8 mouse cellular contexts compared by ENCODE assay signal in genomic region chr19:4121097-4121805, GRCm38 (mm10). TPM values are rescaled to one million over a fixed set of nuclear protein-coding genes. Genes with fewer than 3 reads are reported as not detected.
DNase-seq lines count a peak whose midpoint lies in the region; ATAC-seq and TF ChIP-seq lines count a peak whose summit lies in the region.

No protein-coding gene starts in this region.

- peak; percentile 83 for ATAC-seq in forebrain, embryonic 15.5 days (replicated peaks)
- peak; percentile 71 for ATAC-seq in neutrophil, adult 5-6 weeks (ENCODE audit: extremely low read depth, insufficient number of reproducible peaks, low FRiP score, poor library complexity, severe bottlenecking)

- H3K9ac ChIP-seq in ES-E14 (ENCODE audit: insufficient read depth, low read depth, low read length, poor library complexity, severe bottlenecking) = peak overlapping the region; percentile 88
- H3K9ac ChIP-seq in forebrain, embryonic 15.5 days (replicated peaks) = peak overlapping the region; percentile 47

- peak overlapping the region; percentile 75 for H3K27ac ChIP-seq in ES-E14 (ENCODE audit: insufficient read depth, low read depth, low read length, poor library complexity, severe bottlenecking)
- peak overlapping the region; percentile 91 for H3K27ac ChIP-seq in forebrain, embryonic 15.5 days (replicated peaks)

- peak; percentile 93 for TF ChIP-seq POLR2A in lung, adult 2 months (IDR thresholded peaks at IDR 0.05; ENCODE audit: borderline replicate concordance, extremely low read depth, low read depth, low read length)

- no peaks in the 10 kb centered on the region for H3K27me3 ChIP-seq in forebrain, embryonic 15.5 days

- in situ Hi-C loops in ES-E14 (cut with MboI; ENCODE audit: low sequenced_read_pairs in 2 of 2, unreplicated experiment in 2 of 2) = no loop called here

- peak; percentile 96 for DNase-seq in ES-E14 (ENCODE audit: low read depth, low spot score)
- peak; percentile 98 for DNase-seq in cerebellum, adult 11-12 months
- peak; percentile 94 for DNase-seq in heart, postnatal 25 days (ENCODE audit: low spot score)
- peak; percentile 96 to 99 for DNase-seq in layer of hippocampus, adult 18-20 months (ENCODE audit: low spot score in 2 of 2)
- peak; percentile 98 for DNase-seq in lung, adult 2 months
- peak; percentile 97 to 99 for DNase-seq in thymus, adult 18-20 months

- H3K4me2 ChIP-seq in forebrain, embryonic 15.5 days (replicated peaks) = peak overlapping the region; percentile 49

- H3K4me1 ChIP-seq in ES-E14 (ENCODE audit: control insufficient read depth in 2 of 2, insufficient read depth in 2 of 2, low read length in 2 of 2, poor library complexity in 1 of 2) = peaks cover 0 to 4% of the 10 kb centered on the region in 2 experiments; a peak in 1 of 4 replicates
- peaks cover 16% of the 10 kb centered on the region for H3K4me1 ChIP-seq in forebrain, embryonic 15.5 days
- peaks cover 8% of the 10 kb centered on the region; the same call in 1 of the 2 replicates for H3K4me1 ChIP-seq in lung, adult 2 months (ENCODE audit: control insufficient read depth, insufficient read depth, low read length)

- H3K36me3 ChIP-seq in ES-E14 (ENCODE audit: control insufficient read depth, insufficient read depth, low read length, poor library complexity, severe bottlenecking) = no peaks in the 10 kb centered on the region; the same call in 1 of the 2 replicates
- peaks cover 4% of the 10 kb centered on the region; the same call in 1 of the 2 replicates for H3K36me3 ChIP-seq in forebrain, embryonic 15.5 days

- TF ChIP-seq CTCF in lung, adult 2 months (IDR thresholded peaks at IDR 0.05; ENCODE audit: insufficient read depth, low read length) = 0 out of 2 replicates have a peak, but pooled peaks have one; percentile 4

- peak overlapping the region; percentile 57 to 74 for H3K4me3 ChIP-seq in ES-E14 (ENCODE audit: insufficient read depth in 1 of 2, low read depth in 1 of 2, low read length in 2 of 2, poor library complexity in 1 of 2, severe bottlenecking in 1 of 2)
- peak overlapping the region; percentile 54 for H3K4me3 ChIP-seq in forebrain, embryonic 15.5 days
- H3K4me3 ChIP-seq in lung, adult 2 months (replicated peaks; ENCODE audit: extremely low read depth, low read depth, low read length) = peak overlapping the region; percentile 90

- WGBS in forebrain, embryonic 15.5 days = 4% methylated on average over 38 of the region's 38 CpGs
- 1% methylated on average over 38 of the region's 38 CpGs for WGBS in lung, adult 2 months

- H3K9me3 ChIP-seq in ES-E14 (ENCODE audit: control insufficient read depth, insufficient read depth, low read depth, low read length) = no peaks in the 10 kb centered on the region
- H3K9me3 ChIP-seq in forebrain, embryonic 15.5 days = no peaks in the 10 kb centered on the region

- intact Hi-C loops in heart, postnatal 25 days (cut with DNase I) = loop anchor here (5.0 kb wide), 1 partner anchor 106 kb away; no protein-coding TSS in a partner anchor

TF ChIP-seq in ES-E14, 5 proteins besides CTCF, POLR2A, EP300 and RAD21:
- TF ChIP-seq HCFC1 (IDR thresholded peaks at IDR 0.05; ENCODE audit: borderline replicate concordance, insufficient read depth, low read length) = peak; percentile 86
- peak; percentile 83 for TF ChIP-seq MAFK (IDR thresholded peaks at IDR 0.05; ENCODE audit: insufficient read depth, low read depth, low read length)
- TF ChIP-seq ZC3H11A (IDR thresholded peaks at IDR 0.05; ENCODE audit: borderline replicate concordance, low read depth, low read length) = no peak

RNA-seq across cellular contexts. Expression of gene Aip, which starts 4.4 kb away (rescaled TPM):
- total RNA-seq in ES-E14 (2012; rRNA removed) = 26.9 and 27.9 TPM in 2 replicates
- polyA plus RNA-seq in forebrain, embryonic 15.5 days (2015; fragmentation: Nextera tagmentation; extraction: Ambion mirVana) = 90.1 and 92.5 TPM in 2 replicates
- total RNA-seq in heart, postnatal 25 days (2021) = 10 to 100 TPM; 54.2 to 56.8 TPM
- total RNA-seq in layer of hippocampus, adult 18-20 months (2021) = 100 to 1,000 TPM; 121 to 140 TPM
- polyA plus RNA-seq in lung, adult 2 months (2012; rRNA removed) = 108 and 123 TPM in 2 replicates
- 53.9 and 61.6 TPM in 2 replicates for total RNA-seq in neutrophil, adult 5-6 weeks (2017)

RNA-seq across cellular contexts. Expression of gene Gpr152, which starts 18.3 kb away (rescaled TPM):
- total RNA-seq in ES-E14 (2012; rRNA removed) = 0.13 and 0.26 TPM in 2 replicates
- not detected in 2 replicates for polyA plus RNA-seq in forebrain, embryonic 15.5 days (2015; fragmentation: Nextera tagmentation; extraction: Ambion mirVana)
- total RNA-seq in heart, postnatal 25 days (2021) = not detected
- not detected for total RNA-seq in layer of hippocampus, adult 18-20 months (2021)
- 0.05 and 0.08 TPM in 2 replicates for polyA plus RNA-seq in lung, adult 2 months (2012; rRNA removed)
- total RNA-seq in neutrophil, adult 5-6 weeks (2017) = 0.12 and 0.23 TPM in 2 replicates

RNA-seq across cellular contexts. Expression of gene Pitpnm1, which starts 21.5 kb away (rescaled TPM):
- total RNA-seq in ES-E14 (2012; rRNA removed) = 10.5 and 17.2 TPM in 2 replicates
- polyA plus RNA-seq in forebrain, embryonic 15.5 days (2015; fragmentation: Nextera tagmentation; extraction: Ambion mirVana) = 40.7 and 47.2 TPM in 2 replicates
- total RNA-seq in heart, postnatal 25 days (2021) = 10 to 100 TPM; 20.8 to 22.1 TPM
- 100 to 1,000 TPM; 174 to 181 TPM for total RNA-seq in layer of hippocampus, adult 18-20 months (2021)
- polyA plus RNA-seq in lung, adult 2 months (2012; rRNA removed) = 152 and 163 TPM in 2 replicates
- 115 and 132 TPM in 2 replicates for total RNA-seq in neutrophil, adult 5-6 weeks (2017)

RNA-seq across cellular contexts. Expression of gene Cabp4, which starts 22.6 kb away (rescaled TPM):
- total RNA-seq in ES-E14 (2012; rRNA removed) = 1.3 and 1.8 TPM in 2 replicates
- 0.10 and 0.15 TPM in 2 replicates for polyA plus RNA-seq in forebrain, embryonic 15.5 days (2015; fragmentation: Nextera tagmentation; extraction: Ambion mirVana)
- total RNA-seq in heart, postnatal 25 days (2021) = under 1 TPM in 1 of 2 experiments, not detected in 1; 0.31 TPM
- under 1 TPM; 0.22 to 0.30 TPM for total RNA-seq in layer of hippocampus, adult 18-20 months (2021)
- polyA plus RNA-seq in lung, adult 2 months (2012; rRNA removed) = 0.08 TPM in 1 of 2 replicates, not detected in the other
- total RNA-seq in neutrophil, adult 5-6 weeks (2017) = 0.25 and 0.93 TPM in 2 replicates

RNA-seq across cellular contexts. Expression of gene Cdk2ap2, which starts 24.3 kb away (rescaled TPM):
- 39.6 and 42.7 TPM in 2 replicates for total RNA-seq in ES-E14 (2012; rRNA removed)
- polyA plus RNA-seq in forebrain, embryonic 15.5 days (2015; fragmentation: Nextera tagmentation; extraction: Ambion mirVana) = 82.1 and 83.2 TPM in 2 replicates
- 10 to 100 TPM; 36.6 to 45.1 TPM for total RNA-seq in heart, postnatal 25 days (2021)
- total RNA-seq in layer of hippocampus, adult 18-20 months (2021) = 10 to 100 TPM; 36.2 to 38.7 TPM
- polyA plus RNA-seq in lung, adult 2 months (2012; rRNA removed) = 200 and 245 TPM in 2 replicates
- total RNA-seq in neutrophil, adult 5-6 weeks (2017) = 202 and 205 TPM in 2 replicates

Comparison
In these comparisons a context has a peak if more than half of its experiments do, and no peak if none do; other contexts are left out.
1. Peak in every context shown above with its lines: DNase-seq, ATAC-seq, H3K4me3 ChIP-seq and H3K27ac ChIP-seq.